Mouse (Mus musculus) heart, postnatal 10 days (tissue): Measurements from ENCODE around the gene Kcnj4. TPM values are rescaled to one million over a fixed set of nuclear protein-coding genes. Genes with fewer than 3 reads are reported as not detected.
A peak's percentile ranks its signal among the peaks of the same experiment; 100 is the strongest.

Source experiments
- DNase-seq, 2 experiments: peaks; one replicate each; pipeline ENCODE4 v3.0.0; 2021
- intact Hi-C: fragments of 180-260 bp; cut with DNase I; formaldehyde crosslinking; loops from one replicate; pipeline ENCODE4 v1.15.1; 2025
- microRNA-seq, 2 experiments: library from miRNA; unstranded; fragments of <30 nt; microRNA quantifications; one replicate each; pipeline ENCODE4 v1.2.0; 2022
- total RNA-seq, 2 experiments: library from RNA; stranded (reverse); gene quantifications; 2 replicates each; pipeline ENCODE4 v1.2.3; 2021

Gene Kcnj4
- total RNA-seq, 2 experiments from 2014 or later = 0.27 to 0.31 TPM

DNA sequence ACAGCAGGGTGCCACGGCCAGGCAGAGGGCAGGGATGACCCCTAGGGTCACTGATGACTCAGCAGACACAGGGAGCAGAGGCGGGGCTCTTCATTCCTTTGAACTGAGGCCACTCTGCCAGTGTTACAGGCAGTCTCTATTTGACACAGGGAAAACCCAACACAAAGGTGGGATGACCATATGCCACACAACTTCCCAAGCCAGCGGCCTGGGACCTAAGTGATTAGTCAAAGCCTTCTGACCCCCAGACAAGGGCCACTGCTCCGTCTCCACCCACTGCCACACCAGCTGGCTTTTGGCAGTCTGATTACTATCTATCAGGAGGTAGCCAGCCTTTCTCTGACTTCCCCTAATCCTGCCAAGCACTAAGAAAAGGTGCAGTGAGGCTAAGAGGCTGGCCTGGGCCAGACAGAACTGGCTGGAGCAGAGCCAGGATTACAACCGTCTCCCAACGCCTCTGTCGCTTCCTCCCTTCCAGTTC lies 69.8 kb downstream of the Kcnj4 start:
- intact Hi-C loops = no loop called here
- peak; percentile 65 to 72 for DNase-seq

Small RNA genes lying within 50 kb of the gene (microRNA-seq; reads per million reads assigned to microRNA genes)
- gene Gm44302 = 0 reads per million in 2 experiments

Other genes with a start within 250 kb of the Kcnj4 start
- under 1 TPM in 1 of 2 experiments, not detected in 1; 0.62 TPM for gene Baiap2l2, start 219.7 kb downstream of the Kcnj4 start, total RNA-seq
- 10 to 100 TPM in 1 of 2 experiments, 1 to 10 TPM in 1; 9.1 to 11.1 TPM for gene Pla2g6, start 176.9 kb downstream of the Kcnj4 start, total RNA-seq
- 1 to 10 TPM; 4.8 to 6.0 TPM for gene Maff, start 158.6 kb downstream of the Kcnj4 start, total RNA-seq
- gene Tmem184b, start 101.7 kb downstream of the Kcnj4 start, total RNA-seq = 10 to 100 TPM; 59.2 to 67.8 TPM
- gene Csnk1e, start 49.7 kb downstream of the Kcnj4 start, total RNA-seq = 10 to 100 TPM; 79.6 to 81.4 TPM
- gene Kdelr3, start 11.2 kb upstream of the Kcnj4 start, total RNA-seq = 10 to 100 TPM; 21.4 to 24.2 TPM
- gene Ddx17, start 41.5 kb upstream of the Kcnj4 start, total RNA-seq = 100 to 1,000 TPM; 186 to 188 TPM
- 1 to 10 TPM in 1 of 2 experiments, under 1 TPM in 1; 0.69 to 1.2 TPM for gene Dmc1, start 99.9 kb upstream of the Kcnj4 start, total RNA-seq
- 1 to 10 TPM in 1 of 2 experiments, under 1 TPM in 1; 0.97 to 1.3 TPM for gene Fam227a, start 153.7 kb upstream of the Kcnj4 start, total RNA-seq
- 10 to 100 TPM; 28.2 to 29.3 TPM for gene Cby1, start 154.0 kb upstream of the Kcnj4 start, total RNA-seq
- gene Tomm22, start 165.6 kb upstream of the Kcnj4 start, total RNA-seq = 100 to 1,000 TPM; 146 to 154 TPM
- 10 to 100 TPM; 29.3 to 30.1 TPM for gene Josd1, start 182.7 kb upstream of the Kcnj4 start, total RNA-seq
- 10 to 100 TPM; 36.1 to 37.8 TPM for gene Gtpbp1, start 185.6 kb upstream of the Kcnj4 start, total RNA-seq
- 10 to 100 TPM; 69.7 to 71.8 TPM for gene Sun2, start 237.3 kb upstream of the Kcnj4 start, total RNA-seq